7 mouse cellular contexts compared by ENCODE assay signal in genomic region chr6:57702743-57703499, GRCm38 (mm10). TPM values are rescaled to one million over a fixed set of nuclear protein-coding genes. Genes with fewer than 3 reads are reported as not detected.
DNase-seq lines count a peak whose midpoint lies in the region; ATAC-seq lines count a peak whose summit lies in the region.

No protein-coding gene starts in this region.

- ATAC-seq in intestine, embryonic 15.5 days = peak; percentile 100

- H3K36me3 ChIP-seq in intestine, embryonic 15.5 days = no peaks in the 10 kb centered on the region
- no peaks in the 10 kb centered on the region for H3K36me3 ChIP-seq in midbrain, embryonic 10.5 days

- H3K4me2 ChIP-seq in intestine, embryonic 15.5 days (replicated peaks) = peak overlapping the region; percentile 71

- H3K4me1 ChIP-seq in intestine, embryonic 15.5 days (replicated peaks) = peaks cover 6% of the 10 kb centered on the region; the same call in 1 of the 2 replicates
- peaks cover 19% of the 10 kb centered on the region for H3K4me1 ChIP-seq in midbrain, embryonic 10.5 days

- peak overlapping the region; percentile 77 for H3K4me3 ChIP-seq in intestine, embryonic 15.5 days (replicated peaks)
- H3K4me3 ChIP-seq in midbrain, embryonic 10.5 days = peak overlapping the region; percentile 80

- no peaks in the 10 kb centered on the region for H3K27me3 ChIP-seq in intestine, embryonic 15.5 days (replicated peaks)
- H3K27me3 ChIP-seq in midbrain, embryonic 10.5 days (ENCODE audit: low read depth, poor library complexity, severe bottlenecking) = no peaks in the 10 kb centered on the region

- H3K27ac ChIP-seq in intestine, embryonic 15.5 days = peak overlapping the region; percentile 97
- H3K27ac ChIP-seq in midbrain, embryonic 10.5 days (replicated peaks) = peak overlapping the region; percentile 98

- intact Hi-C loops in gastrocnemius, postnatal 36 days (cut with DNase I) = no loop called here
- intact Hi-C loops in left cerebral cortex, postnatal 25 days (cut with DNase I) = loop anchor here (1.0 to 10.0 kb wide), 6 partner anchors 12 to 906 kb away; partner anchors contain the start of genes Kbtbd2, Nt5c3, Ppm1k and Vmn1r4

- no peaks in the 10 kb centered on the region for H3K9me3 ChIP-seq in intestine, embryonic 15.5 days
- H3K9me3 ChIP-seq in midbrain, embryonic 10.5 days (replicated peaks) = no peaks in the 10 kb centered on the region

- peak overlapping the region; percentile 88 for H3K9ac ChIP-seq in intestine, embryonic 15.5 days

- WGBS in intestine, embryonic 15.5 days = under 1% methylated on average over 59 of the region's 59 CpGs
- under 1% methylated on average over 59 of the region's 59 CpGs for WGBS in midbrain, embryonic 10.5 days

- DNase-seq in adrenal gland, adult 2 months = peak; percentile 98
- DNase-seq in embryo, embryonic 11.5 days (ENCODE audit: low read depth, low spot score) = peak; percentile 91
- DNase-seq in gastrocnemius, postnatal 36 days = peak; percentile 92 to 95
- DNase-seq in left cerebral cortex, postnatal 25 days (ENCODE audit: low spot score in 2 of 2) = peak; percentile 97
- DNase-seq in midbrain, embryonic 10.5 days (ENCODE audit: low spot score) = peak; percentile 94
- peak; percentile 94 for DNase-seq in right cerebral cortex, postnatal 4 days

RNA-seq across cellular contexts. Expression of gene Lancl2, which starts 0.6 kb away (rescaled TPM):
- 10 to 100 TPM; 15.5 to 17.6 TPM for total RNA-seq in adrenal gland, adult 2 months (2021)
- 2.4 and 2.9 TPM in 2 replicates for polyA plus RNA-seq in adrenal gland, adult 2 months (2012; rRNA removed)
- total RNA-seq in gastrocnemius, postnatal 36 days (2021) = 1 to 10 TPM; 7.3 to 9.7 TPM
- 17.8 and 19.5 TPM in 2 replicates for polyA plus RNA-seq in intestine, embryonic 15.5 days (2015; fragmentation: Nextera tagmentation; extraction: Ambion mirVana)
- total RNA-seq in left cerebral cortex, postnatal 25 days (2021) = 100 to 1,000 TPM; 120 to 128 TPM
- polyA plus RNA-seq in midbrain, embryonic 10.5 days (2016; fragmentation: Nextera tagmentation; extraction: Ambion mirVana) = 39.3 and 45.7 TPM in 2 replicates

RNA-seq across cellular contexts. Expression of gene Pyurf, which starts 11.0 kb away (rescaled TPM):
- 10 to 100 TPM; 17.2 to 19.8 TPM for total RNA-seq in adrenal gland, adult 2 months (2021)
- 41.4 and 42.3 TPM in 2 replicates for polyA plus RNA-seq in adrenal gland, adult 2 months (2012; rRNA removed)
- 10 to 100 TPM; 11.8 TPM for total RNA-seq in gastrocnemius, postnatal 36 days (2021)
- polyA plus RNA-seq in intestine, embryonic 15.5 days (2015; fragmentation: Nextera tagmentation; extraction: Ambion mirVana) = 19.4 and 21.9 TPM in 2 replicates
- total RNA-seq in left cerebral cortex, postnatal 25 days (2021) = 1 to 10 TPM; 8.4 to 9.4 TPM
- 17.7 and 18.8 TPM in 2 replicates for polyA plus RNA-seq in midbrain, embryonic 10.5 days (2016; fragmentation: Nextera tagmentation; extraction: Ambion mirVana)

Comparison
In these comparisons a context has a peak if more than half of its experiments do, and no peak if none do; other contexts are left out.
1. Peak in every context shown above with its lines: DNase-seq, ATAC-seq, H3K4me3 ChIP-seq and H3K27ac ChIP-seq.
2. RNA of gene Lancl2, which starts 0.6 kb away (total RNA-seq): 120 to 128 TPM in left cerebral cortex, postnatal 25 days; 15.5 to 17.6 TPM in adrenal gland, adult 2 months and 7.3 to 9.7 TPM in gastrocnemius, postnatal 36 days; every median in the first group is over 4 times any median in the second.